Mouse (Mus musculus): Measurements from ENCODE around the gene Gm10972. TPM values are rescaled to one million over a fixed set of nuclear protein-coding genes. Genes with fewer than 3 reads are reported as not detected.
A peak's percentile ranks its signal among the peaks of the same experiment; 100 is the strongest.
"Not testable (repeated sequence)": the region's sequence is repeated elsewhere in the genome, so short reads cannot be mapped to it uniquely, and the experiment has no call there.

Gm10972 gene
- not detected in 2 replicates for total RNA-seq (2017)

- ATAC-seq (replicated peaks; ENCODE audit: low read depth, poor library complexity, severe bottlenecking): not testable (repeated sequence)
Observed at GRCm38 (mm10) chr3:94642495-94643162, at the start of gene Gm10972. Gene Gm10972, plus strand, starts transcription at chr3:94643112.

- 0 out of 2 replicates have a peak, but pooled peaks have one; percentile 45 for ATAC-seq (replicated peaks; ENCODE audit: low read depth, poor library complexity, severe bottlenecking)
Observed at GRCm38 (mm10) chr3:94595871-94596287, 47.0 kb upstream of the Gm10972 start.

GRCm38 (mm10) chr3:94597224-94597779, 45.6 kb upstream of the Gm10972 start:
- peak; percentile 70 for ATAC-seq (replicated peaks; ENCODE audit: low read depth, poor library complexity, severe bottlenecking)

DNA sequence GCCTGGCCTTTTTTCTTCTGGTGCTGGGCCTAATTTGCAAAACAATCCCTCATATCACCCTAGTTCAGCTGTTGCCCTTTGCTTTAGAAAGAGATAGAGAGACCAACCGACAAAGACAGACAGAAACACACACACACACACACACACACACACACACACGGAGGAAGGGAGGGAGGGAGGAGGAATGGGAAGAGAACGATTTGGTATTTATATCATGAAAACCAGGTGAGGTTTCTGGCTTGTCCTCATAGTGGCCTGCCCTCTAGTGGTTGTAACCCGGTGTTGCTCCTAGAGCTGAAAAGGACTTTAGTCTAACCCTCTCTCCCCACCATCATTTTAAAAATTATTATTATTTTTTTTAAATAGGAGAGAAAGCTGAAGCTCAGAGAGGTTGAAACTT, 41.0 kb upstream of the Gm10972 start:
- peak; percentile 78 for ATAC-seq (replicated peaks; ENCODE audit: low read depth, poor library complexity, severe bottlenecking)

GRCm38 (mm10) chr3:94609621-94610020, 33.3 kb upstream of the Gm10972 start:
- peak; percentile 68 for ATAC-seq (replicated peaks; ENCODE audit: low read depth, poor library complexity, severe bottlenecking)

DNA sequence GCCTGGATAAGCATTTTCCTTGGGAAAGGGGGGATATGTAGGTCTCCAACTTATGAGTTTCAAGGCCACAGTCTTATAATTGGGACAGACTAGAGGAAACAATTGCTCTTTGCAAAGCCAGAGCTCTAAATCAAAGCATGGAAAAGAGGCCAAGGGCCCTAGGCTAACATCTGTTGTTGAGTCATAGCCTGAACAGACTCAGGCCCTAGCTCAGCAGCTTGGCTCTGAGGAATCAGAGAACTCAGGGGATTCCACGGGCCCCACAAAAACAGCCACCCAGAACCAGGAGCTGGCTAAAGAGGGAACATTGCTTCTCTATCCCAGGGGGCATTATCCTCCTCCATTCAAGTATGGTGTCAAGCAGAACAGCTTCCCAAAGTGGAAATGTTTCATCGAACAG, 32.3 kb upstream of the Gm10972 start:
- ATAC-seq (replicated peaks; ENCODE audit: low read depth, poor library complexity, severe bottlenecking): no peak

- ATAC-seq (replicated peaks; ENCODE audit: low read depth, poor library complexity, severe bottlenecking): no peak
Observed at GRCm38 (mm10) chr3:94611343-94611742, 31.6 kb upstream of the Gm10972 start.

DNA sequence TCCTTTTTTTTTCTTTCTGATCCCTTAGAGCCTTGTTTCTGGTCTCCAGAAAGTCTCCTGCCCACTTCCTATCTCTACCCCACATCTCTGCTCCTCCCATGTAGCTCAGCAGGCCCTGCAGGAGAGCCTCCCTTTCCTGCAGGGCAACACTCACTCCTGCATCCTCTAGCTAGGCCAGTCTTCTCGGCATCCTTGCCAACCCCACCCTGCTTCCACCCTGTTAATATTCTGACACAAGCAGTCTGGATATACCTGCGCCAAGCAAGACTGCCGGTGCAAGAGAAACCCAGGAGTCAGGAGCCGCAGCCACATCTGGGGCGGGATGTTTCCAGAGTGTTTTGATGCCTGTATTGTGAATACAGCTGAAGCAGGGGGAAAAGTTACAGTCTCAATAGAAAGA, 31.1 kb upstream of the Gm10972 start:
- no peak for ATAC-seq (replicated peaks; ENCODE audit: low read depth, poor library complexity, severe bottlenecking)

- no peak for ATAC-seq (replicated peaks; ENCODE audit: low read depth, poor library complexity, severe bottlenecking)
Observed at GRCm38 (mm10) chr3:94612274-94612673, 30.6 kb upstream of the Gm10972 start.

- no peak for ATAC-seq (replicated peaks; ENCODE audit: low read depth, poor library complexity, severe bottlenecking)
Observed at GRCm38 (mm10) chr3:94613258-94613878, 29.5 kb upstream of the Gm10972 start.

GRCm38 (mm10) chr3:94616717-94617116, 26.2 kb upstream of the Gm10972 start:
- peak; percentile 67 for ATAC-seq (replicated peaks; ENCODE audit: low read depth, poor library complexity, severe bottlenecking)

DNA sequence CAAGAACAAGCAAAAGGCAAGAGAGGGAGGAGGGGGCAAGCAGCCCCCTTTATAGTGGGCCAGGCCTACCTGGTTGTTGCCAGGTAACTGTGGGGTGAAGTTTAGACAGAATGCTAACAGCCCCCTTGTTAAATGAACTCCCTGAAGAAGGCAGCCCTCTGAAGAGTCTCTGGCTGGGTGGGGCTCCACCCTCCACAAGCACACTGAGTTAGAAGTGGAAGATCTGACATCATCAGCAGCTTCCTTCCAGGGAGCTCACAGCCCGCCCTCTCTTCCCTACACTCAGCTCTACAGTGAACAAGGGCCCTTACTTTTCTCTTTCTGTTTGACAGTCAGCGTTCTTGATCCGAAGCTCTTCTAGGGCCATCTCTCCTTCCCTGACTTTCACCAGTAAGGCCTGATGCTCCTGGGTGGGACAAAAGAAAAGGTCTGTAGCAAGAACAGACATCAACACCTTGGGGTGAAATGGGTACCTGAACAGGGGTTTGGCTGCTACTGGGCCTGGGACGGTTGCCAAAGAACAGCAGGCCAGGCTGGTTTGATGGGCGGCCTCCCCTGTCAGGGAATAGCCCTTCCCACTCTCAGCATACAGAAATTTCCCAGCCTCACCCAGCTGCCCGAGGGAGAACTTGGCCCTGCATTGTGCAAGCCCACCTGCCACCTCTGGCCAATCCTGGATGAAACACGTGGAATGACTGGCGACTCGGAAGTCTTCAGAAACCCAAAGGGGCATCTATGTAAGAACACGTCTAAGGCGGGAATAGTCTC, 21.0 kb upstream of the Gm10972 start:
- ATAC-seq (replicated peaks; ENCODE audit: low read depth, poor library complexity, severe bottlenecking): no peak

GRCm38 (mm10) chr3:94622550-94622949, 20.4 kb upstream of the Gm10972 start:
- ATAC-seq (replicated peaks; ENCODE audit: low read depth, poor library complexity, severe bottlenecking): no peak

DNA sequence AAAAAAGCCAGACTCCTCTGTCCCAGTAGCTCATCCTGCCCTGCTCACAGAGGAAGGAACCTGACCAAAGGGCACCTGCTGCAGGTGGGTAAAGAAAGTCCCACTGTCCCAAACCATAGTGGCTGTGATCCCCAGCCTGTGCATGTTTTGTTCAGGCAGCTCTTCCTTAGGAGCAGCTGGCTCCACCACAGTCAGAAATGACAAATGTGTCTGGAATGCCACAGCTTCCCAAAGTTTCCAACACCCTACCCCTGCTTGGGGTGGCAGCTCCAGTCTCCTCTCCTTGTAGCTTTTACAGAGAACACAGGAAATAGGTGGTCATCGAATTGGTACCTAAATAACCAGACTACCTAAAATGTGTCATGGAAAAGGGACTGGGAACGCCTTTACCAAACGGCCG, 18.6 kb upstream of the Gm10972 start:
- ATAC-seq (replicated peaks; ENCODE audit: low read depth, poor library complexity, severe bottlenecking): no peak

GRCm38 (mm10) chr3:94628712-94629111, 14.2 kb upstream of the Gm10972 start:
- no peak for ATAC-seq (replicated peaks; ENCODE audit: low read depth, poor library complexity, severe bottlenecking)

DNA sequence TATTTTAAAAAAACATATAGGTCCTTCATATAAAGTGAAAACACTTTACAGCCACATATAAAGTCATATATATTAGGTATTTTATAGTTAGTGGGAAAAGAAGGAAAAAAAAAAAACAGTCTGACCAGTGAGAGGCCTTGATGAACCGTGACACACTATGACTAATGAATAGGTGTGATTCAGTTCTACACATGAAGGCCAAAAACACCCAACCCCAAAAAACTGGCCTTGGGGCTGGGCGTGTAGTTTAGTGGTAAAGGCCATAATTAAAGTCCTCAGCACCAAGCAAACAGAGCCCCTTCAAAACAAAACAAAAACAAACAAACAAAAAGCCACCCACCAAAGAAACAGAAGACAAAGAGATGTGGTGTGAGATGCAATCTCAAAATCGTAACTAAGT, 13.0 kb upstream of the Gm10972 start:
- no peak for ATAC-seq (replicated peaks; ENCODE audit: low read depth, poor library complexity, severe bottlenecking)

DNA sequence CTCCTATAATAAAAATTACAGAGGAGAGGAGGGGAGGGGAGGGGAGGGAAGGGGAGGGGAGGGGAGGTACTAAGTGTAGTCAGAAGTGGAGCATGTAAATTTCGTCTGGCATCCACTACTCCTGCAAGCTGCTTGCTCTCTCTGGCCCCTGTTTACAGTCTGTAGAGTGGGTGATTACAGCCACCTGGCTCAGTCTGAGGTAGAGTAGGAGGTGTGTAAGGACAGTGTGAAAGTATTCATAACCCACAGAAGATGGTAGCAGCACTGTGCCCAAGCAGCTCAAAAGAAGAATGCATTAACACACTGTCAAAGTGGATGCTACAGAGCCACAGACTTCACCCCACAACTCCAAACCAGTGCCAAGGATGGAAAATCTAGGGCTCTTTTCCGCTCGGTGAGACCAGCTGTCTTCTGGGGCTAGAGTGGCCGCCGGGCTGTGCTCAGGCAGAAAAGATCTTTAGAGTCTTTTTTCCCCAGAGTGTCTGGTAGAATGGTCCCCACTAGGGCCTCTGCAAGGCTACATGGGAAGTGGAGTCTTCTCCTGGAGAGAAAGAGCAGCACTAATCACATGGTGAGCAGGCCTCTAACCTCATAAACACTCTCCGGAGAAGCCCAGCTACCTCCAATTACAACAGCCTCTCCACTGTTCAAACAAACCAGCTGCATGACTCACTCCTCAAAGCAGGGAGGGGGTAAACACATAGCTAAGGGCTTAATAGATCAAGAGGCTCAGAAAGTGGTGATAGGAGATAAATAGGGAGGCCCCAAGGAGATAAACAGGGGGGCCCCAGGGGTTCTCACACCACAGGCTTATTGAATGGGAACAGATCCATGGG, 6.1 kb downstream of the Gm10972 start:
- ATAC-seq (replicated peaks; ENCODE audit: low read depth, poor library complexity, severe bottlenecking): no peak

- no peak for ATAC-seq (replicated peaks; ENCODE audit: low read depth, poor library complexity, severe bottlenecking)
Observed at GRCm38 (mm10) chr3:94650409-94650808, 7.5 kb downstream of the Gm10972 start.

DNA sequence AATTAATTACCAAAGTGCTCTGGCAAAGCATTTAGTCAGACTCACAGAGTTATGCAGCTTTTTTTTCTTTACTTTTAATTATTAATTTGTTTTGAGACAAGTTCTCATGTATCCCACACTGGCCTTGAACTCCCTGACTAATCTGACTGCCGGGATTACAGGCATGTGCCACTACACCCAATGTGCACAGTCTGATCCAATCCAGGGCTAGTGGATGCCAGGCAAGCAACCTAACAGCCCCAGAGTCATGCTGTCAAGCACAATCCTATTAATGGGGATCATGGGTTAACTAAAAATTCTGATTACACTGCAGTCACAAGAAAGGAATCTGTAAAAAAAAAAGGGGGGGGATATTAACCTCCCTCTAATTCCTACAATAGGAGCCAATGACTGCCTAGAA, 11.1 kb downstream of the Gm10972 start:
- ATAC-seq (replicated peaks; ENCODE audit: low read depth, poor library complexity, severe bottlenecking): not testable (repeated sequence)

All from common myeloid progenitor, adult 5-6 weeks (primary cell).